Mouse (Mus musculus) forebrain, embryonic 11.5 days (tissue): ENCODE results near the gene Lhfp. TPM values are rescaled to one million over a fixed set of nuclear protein-coding genes. Genes with fewer than 3 reads are reported as not detected.

Experiments used
- ATAC-seq: fragments of 200-750 bp; cut with Nextera tagmentation; replicated peaks from 2 replicates; pipeline ENCODE4 v1.8.0; 2017; ENCODE audit warnings: moderate TSS enrichment; ENCODE audit not compliant: low FRiP score
- DNase-seq: peaks from one replicate; pipeline ENCODE4 v3.0.0-alpha.2; 2017; ENCODE audit warnings: low spot score
- H3K27ac ChIP-seq: fragments of 300-500 bp; sonication (generic); 2 replicates; pipeline ENCODE4 v1.5.1; 2014; ENCODE audit warnings: low read depth, low read length
- H3K27me3 ChIP-seq: fragments of 300-500 bp; sonication (generic); 2 replicates; pipeline ENCODE4 v1.6.1; 2014; ENCODE audit warnings: mild to moderate bottlenecking, low read length, mixed read lengths; ENCODE audit not compliant: control insufficient read depth, insufficient read depth
- H3K36me3 ChIP-seq: fragments of 300-500 bp; sonication (generic); 2 replicates; pipeline ENCODE4 v1.6.1; 2014; ENCODE audit warnings: mild to moderate bottlenecking, low read length, moderate library complexity, mixed read lengths; ENCODE audit not compliant: control insufficient read depth, insufficient read depth
- H3K4me1 ChIP-seq: fragments of 300-500 bp; sonication (generic); replicated peaks from 2 replicates; pipeline ENCODE4 v1.6.1; 2014; ENCODE audit warnings: low read length, mixed read lengths; ENCODE audit not compliant: control insufficient read depth, insufficient read depth
- H3K4me2 ChIP-seq: fragments of 300-500 bp; sonication (generic); 2 replicates; pipeline ENCODE4 v1.6.1; 2014; ENCODE audit warnings: low read depth, mild to moderate bottlenecking, low read length, moderate library complexity, mixed read lengths; ENCODE audit not compliant: severe bottlenecking
- H3K4me3 ChIP-seq: fragments of 300-500 bp; sonication (generic); 2 replicates; pipeline ENCODE4 v1.5.1; 2014; ENCODE audit warnings: low read depth, low read length
- H3K9ac ChIP-seq: fragments of 300-500 bp; sonication (generic); 2 replicates; pipeline ENCODE4 v1.6.1; 2014; ENCODE audit warnings: low read length
- H3K9me3 ChIP-seq: fragments of 300-500 bp; sonication (generic); 2 replicates; pipeline ENCODE4 v1.6.1; 2016; ENCODE audit warnings: low read length, mixed read lengths; ENCODE audit not compliant: control insufficient read depth
- WGBS: fragments of 180-500 bp; shearing (Covaris S2); extraction: QIAGEN DNeasy Blood & Tissue Kit; methylation state at CpG from one replicate; pipeline ENCODE4 v1.1.7; 2014; 5-methylcytosine and 5-hydroxymethylcytosine counted together
- polyA plus RNA-seq: library from polyadenylated mRNA; unstranded; fragments of >200 nt; fragmentation: Nextera tagmentation; extraction: Ambion mirVana; gene quantifications from 2 replicates; pipeline ENCODE4 v1.2.1, GENCODE M21; 2014

The Lhfp gene
- polyA plus RNA-seq, 1 experiment from 2014 or later = 24.8 TPM

GRCm38 (mm10) chr3:53044682-53045299 lies 3.5 kb downstream of the Lhfp start:
- H3K4me1 ChIP-seq = peaks cover 2% of the 10 kb centered on the region; the same call in 1 of the 2 replicates
- ATAC-seq = no peak
- WGBS = 85% methylated on average over 11 of the region's 11 CpGs
- H3K27me3 ChIP-seq = no peaks in the 10 kb centered on the region
- H3K36me3 ChIP-seq = no peaks in the 10 kb centered on the region
- H3K4me3 ChIP-seq = no peak overlapping the region
- H3K9ac ChIP-seq = no peak overlapping the region
- no peak for DNase-seq
- H3K9me3 ChIP-seq = no peaks in the 10 kb centered on the region
- no peak overlapping the region for H3K27ac ChIP-seq
- no peak overlapping the region for H3K4me2 ChIP-seq

- no peak for ATAC-seq
- Histone ChIP-seq H3K9me3 (no peaks in the 10 kb centered on the region), H3K36me3 (no peaks in the 10 kb centered on the region), H3K4me3 (no peak overlapping the region), H3K4me2 (no peak overlapping the region), H3K4me1 (peaks cover 2% of the 10 kb centered on the region; the same call in 1 of the 2 replicates), H3K9ac (no peak overlapping the region), H3K27me3 (no peaks in the 10 kb centered on the region), H3K27ac (no peak overlapping the region)
- WGBS = 82% methylated on average over 4 of the region's 4 CpGs
- DNase-seq = no peak
These were observed 4.4 kb downstream of the Lhfp start for GRCm38 (mm10) chr3:53045697-53046096.

- Histone ChIP-seq H3K27ac (no peak overlapping the region), H3K36me3 (no peaks in the 10 kb centered on the region), H3K4me1 (no peaks in the 10 kb centered on the region)
These were observed 5.0 kb downstream of the Lhfp start for GRCm38 (mm10) chr3:53046371-53046770.

GRCm38 (mm10) chr3:53052385-53052784 lies 11.1 kb downstream of the Lhfp start:
- 57% methylated on average over 8 of the region's 8 CpGs for WGBS
- no peak for ATAC-seq
- Histone ChIP-seq H3K27ac (no peak overlapping the region), H3K4me1 (0 out of 2 replicates have a peak, but pooled peaks cover 2% of the 10 kb centered on the region), H3K4me3 (no peak overlapping the region), H3K9ac (no peak overlapping the region), H3K9me3 (no peaks in the 10 kb centered on the region), H3K4me2 (no peak overlapping the region), H3K36me3 (no peaks in the 10 kb centered on the region), H3K27me3 (no peaks in the 10 kb centered on the region)
- no peak for DNase-seq

More at GRCm38 (mm10) chr3:53046371-53046770, 5.0 kb downstream of the Lhfp start:
- DNase-seq (no peak), ATAC-seq (no peak)
- H3K4me2 ChIP-seq = no peak overlapping the region
- H3K9me3 ChIP-seq = no peaks in the 10 kb centered on the region
- no peak overlapping the region for H3K4me3 ChIP-seq
- 87% methylated on average over 6 of the region's 6 CpGs for WGBS
- H3K27me3 ChIP-seq = no peaks in the 10 kb centered on the region
- H3K9ac ChIP-seq = no peak overlapping the region

- no peak overlapping the region for H3K4me3 ChIP-seq
These were observed 15.1 kb downstream of the Lhfp start for GRCm38 (mm10) chr3:53056430-53056829.

GRCm38 (mm10) chr3:53059959-53060358 lies 18.6 kb downstream of the Lhfp start:
- Histone ChIP-seq H3K27ac (no peak overlapping the region), H3K4me1 (no peaks in the 10 kb centered on the region), H3K9me3 (no peaks in the 10 kb centered on the region), H3K27me3 (no peaks in the 10 kb centered on the region), H3K36me3 (no peaks in the 10 kb centered on the region), H3K9ac (no peak overlapping the region), H3K4me2 (no peak overlapping the region), H3K4me3 (no peak overlapping the region)
- no peak for ATAC-seq
- WGBS = 80% methylated on average over 2 of the region's 2 CpGs
- no peak for DNase-seq

More at GRCm38 (mm10) chr3:53056430-53056829, 15.1 kb downstream of the Lhfp start:
- no peak overlapping the region for H3K9ac ChIP-seq
- no peak overlapping the region for H3K27ac ChIP-seq
- no peaks in the 10 kb centered on the region for H3K36me3 ChIP-seq
- no peaks in the 10 kb centered on the region for H3K27me3 ChIP-seq
- no peaks in the 10 kb centered on the region for H3K9me3 ChIP-seq
- WGBS = 93% methylated on average over 10 of the region's 10 CpGs
- DNase-seq = no peak
- H3K4me2 ChIP-seq = no peak overlapping the region
- no peak for ATAC-seq
- 0 out of 2 replicates have a peak, but pooled peaks cover 2% of the 10 kb centered on the region for H3K4me1 ChIP-seq

- Histone ChIP-seq H3K27ac (no peak overlapping the region), H3K36me3 (no peaks in the 10 kb centered on the region), H3K27me3 (no peaks in the 10 kb centered on the region), H3K4me1 (no peaks in the 10 kb centered on the region), H3K9ac (no peak overlapping the region), H3K9me3 (no peaks in the 10 kb centered on the region), H3K4me3 (no peak overlapping the region), H3K4me2 (no peak overlapping the region)
- DNase-seq (no peak), ATAC-seq (no peak)
- 67% methylated on average over 13 of the region's 13 CpGs for WGBS
These were observed 22.3 kb downstream of the Lhfp start for GRCm38 (mm10) chr3:53063423-53064147.

- Histone ChIP-seq H3K27me3 (no peaks in the 10 kb centered on the region), H3K9me3 (no peaks in the 10 kb centered on the region), H3K27ac (no peak overlapping the region), H3K4me2 (no peak overlapping the region), H3K4me1 (no peaks in the 10 kb centered on the region), H3K4me3 (no peak overlapping the region), H3K9ac (no peak overlapping the region), H3K36me3 (no peaks in the 10 kb centered on the region)
- ATAC-seq = no peak
- no peak for DNase-seq
- 92% methylated on average over 13 of the region's 13 CpGs for WGBS
These were observed 24.2 kb downstream of the Lhfp start for GRCm38 (mm10) chr3:53065267-53066094.
